33 mouse cellular contexts compared by ENCODE assay signal in genomic region chr16:22797521-22797920, GRCm38 (mm10). TPM values are rescaled to one million over a fixed set of nuclear protein-coding genes. Genes with fewer than 3 reads are reported as not detected.
DNase-seq lines count a peak whose midpoint lies in the region; ATAC-seq and TF ChIP-seq lines count a peak whose summit lies in the region.
"Had no signal": no experiment of that assay in that cellular context is flagged by ENCODE, and none has a peak within 500 bp of the region (broad histone marks: within the 10 kb centered on the region; RNA-seq: fewer than 3 reads in every experiment).

No protein-coding gene starts in this region.

- H3K27me3 ChIP-seq in midbrain, postnatal 0 days (ENCODE audit: insufficient read depth, low read length) = peaks cover 19% of the 10 kb centered on the region
- H3K27me3 ChIP-seq in midbrain, embryonic 15.5 days (replicated peaks) = peaks cover 34% of the 10 kb centered on the region

- WGBS in midbrain, postnatal 0 days = 80% methylated on average over 5 of the region's 5 CpGs
- WGBS in midbrain, embryonic 15.5 days = 86% methylated on average over 5 of the region's 5 CpGs

- no peak overlapping the region for H3K9ac ChIP-seq in midbrain, postnatal 0 days (replicated peaks; ENCODE audit: low read length, poor library complexity, severe bottlenecking)
- H3K9ac ChIP-seq in midbrain, embryonic 15.5 days = no peak overlapping the region
- H3K9ac ChIP-seq: embryonic facial prominence, embryonic 13.5 days; forebrain, embryonic 12.5 days; heart, embryonic 15.5 days; hindbrain, embryonic 13.5 days; liver, embryonic 15.5 days; lung, embryonic 15.5 days; midbrain, embryonic 13.5 days; neural tube, embryonic 12.5 days had no signal

- no peak overlapping the region for H3K4me3 ChIP-seq in midbrain, postnatal 0 days (ENCODE audit: low read depth, low read length)
- H3K4me3 ChIP-seq in midbrain, embryonic 15.5 days = no peak overlapping the region
- H3K4me3 ChIP-seq in layer of hippocampus, adult 2 months = no peak overlapping the region
- H3K4me3 ChIP-seq: embryonic facial prominence, embryonic 13.5 days; erythroblast, embryonic 14.5 days; forebrain, embryonic 12.5 days; heart, adult 2 months; heart, embryonic 15.5 days; hindbrain, embryonic 13.5 days; liver, embryonic 15.5 days; lung, embryonic 15.5 days; megakaryocyte, embryonic 14.5 days; midbrain, embryonic 13.5 days; neural tube, embryonic 12.5 days had no signal

- TF ChIP-seq CTCF in midbrain, postnatal 0 days (IDR thresholded peaks at IDR 0.05) = no peak
- TF ChIP-seq CTCF in layer of hippocampus, adult 2 months (conservative IDR thresholded peaks at IDR 0.05) = no peak

- DNase-seq in midbrain, postnatal 0 days (ENCODE audit: low spot score) = peak; percentile 10
- peak; percentile 96 for DNase-seq in cerebellum, adult 9-10 months
- DNase-seq in layer of hippocampus, adult 2 months (ENCODE audit: low spot score in 2 of 2) = peak; percentile 67 to 71
- no peak for DNase-seq in adrenal gland, adult 18-20 months (ENCODE audit: low spot score in 2 of 2)
- DNase-seq in right cerebral cortex, postnatal 25 days = no peak
- DNase-seq: adrenal gland, adult 2 months; embryo, embryonic 11 days; gastrocnemius, postnatal 36 days; heart, adult 2 months; heart, postnatal 36 days; kidney, adult 8-10 months; kidney, postnatal 10 days; left cerebral cortex, postnatal 4 days; liver; lung, postnatal 36 days had no signal

- no peaks in the 10 kb centered on the region for H3K36me3 ChIP-seq in midbrain, postnatal 0 days (ENCODE audit: insufficient read depth, low read length)
- no peaks in the 10 kb centered on the region for H3K36me3 ChIP-seq in midbrain, embryonic 15.5 days (replicated peaks)
- H3K36me3 ChIP-seq: embryonic facial prominence, embryonic 13.5 days; forebrain, embryonic 12.5 days; heart, embryonic 15.5 days; hindbrain, embryonic 13.5 days; liver, embryonic 15.5 days; lung, embryonic 15.5 days; midbrain, embryonic 13.5 days; neural tube, embryonic 12.5 days had no signal

- no peak for ATAC-seq in midbrain, postnatal 0 days (ENCODE audit: low FRiP score)
- no peak for ATAC-seq in midbrain, embryonic 15.5 days (replicated peaks)
- ATAC-seq in activated CD4-positive, CD25-positive, alpha-beta regulatory T cell, adult 4 months = no peak
- ATAC-seq: midbrain, embryonic 13.5 days had no signal

- H3K9me3 ChIP-seq in midbrain, postnatal 0 days (ENCODE audit: low read length) = no peaks in the 10 kb centered on the region
- no peaks in the 10 kb centered on the region for H3K9me3 ChIP-seq in midbrain, embryonic 15.5 days
- H3K9me3 ChIP-seq: embryonic facial prominence, embryonic 13.5 days; forebrain, embryonic 12.5 days; heart, embryonic 15.5 days; hindbrain, embryonic 13.5 days; liver, embryonic 15.5 days; lung, embryonic 15.5 days; megakaryocyte, embryonic 14.5 days; midbrain, embryonic 13.5 days; neural tube, embryonic 12.5 days had no signal

- no peak overlapping the region for H3K4me2 ChIP-seq in midbrain, postnatal 0 days (ENCODE audit: low read depth, low read length, poor library complexity, severe bottlenecking)
- no peak overlapping the region for H3K4me2 ChIP-seq in midbrain, embryonic 15.5 days
- H3K4me2 ChIP-seq: embryonic facial prominence, embryonic 13.5 days; forebrain, embryonic 12.5 days; heart, embryonic 15.5 days; hindbrain, embryonic 13.5 days; liver, embryonic 15.5 days; lung, embryonic 15.5 days; midbrain, embryonic 13.5 days; neural tube, embryonic 12.5 days had no signal

- H3K27ac ChIP-seq in midbrain, postnatal 0 days (ENCODE audit: low read depth, low read length) = no peak overlapping the region
- H3K27ac ChIP-seq in midbrain, embryonic 15.5 days = no peak overlapping the region
- peak overlapping the region; percentile 81 for H3K27ac ChIP-seq in layer of hippocampus, adult 2 months
- H3K27ac ChIP-seq: embryonic facial prominence, embryonic 13.5 days; forebrain, embryonic 12.5 days; heart, adult 2 months; heart, embryonic 15.5 days; hindbrain, embryonic 13.5 days; liver, embryonic 15.5 days; lung, embryonic 15.5 days; midbrain, embryonic 13.5 days; neural tube, embryonic 12.5 days had no signal

- no peaks in the 10 kb centered on the region for H3K4me1 ChIP-seq in midbrain, postnatal 0 days (ENCODE audit: insufficient read depth, low read length)
- peaks cover 4% of the 10 kb centered on the region; the same call in 1 of the 2 replicates for H3K4me1 ChIP-seq in midbrain, embryonic 15.5 days
- H3K4me1 ChIP-seq: embryonic facial prominence, embryonic 13.5 days; heart, embryonic 15.5 days; liver, embryonic 15.5 days; megakaryocyte, embryonic 14.5 days had no signal

RNA-seq across cellular contexts. Expression of gene Crygs, which starts 13.9 kb away (rescaled TPM):
- not detected in 2 replicates for total RNA-seq in midbrain, postnatal 0 days (2014; rRNA removed)
- 0.45 TPM in 1 of 2 replicates, not detected in the other for polyA plus RNA-seq in midbrain, postnatal 0 days (2015; fragmentation: Nextera tagmentation; extraction: Ambion mirVana)
- not detected in 2 replicates for polyA plus RNA-seq in midbrain, embryonic 15.5 days (2015; fragmentation: Nextera tagmentation; extraction: Ambion mirVana)
- total RNA-seq in layer of hippocampus, adult 2 months (2021) = not detected
- total RNA-seq in adrenal gland, adult 18-20 months (2021) = not detected
- not detected for polyA plus RNA-seq in activated CD4-positive, CD25-positive, alpha-beta regulatory T cell, adult 4 months (2017; shearing (Covaris generic))
- total RNA-seq: adrenal gland, adult 2 months; ES-E14; gastrocnemius, adult 18-20 months; gastrocnemius, postnatal 36 days; heart, adult 2 months; heart, postnatal 36 days; left cerebral cortex, postnatal 4 days had no signal
- polyA plus RNA-seq: adrenal gland, adult 2 months; embryonic facial prominence, embryonic 13.5 days; erythroblast, embryonic 14.5 days; forebrain, embryonic 12.5 days; heart, adult 2 months; heart, embryonic 15.5 days; hindbrain, embryonic 13.5 days; intestine, embryonic 14.5 days; lung, embryonic 15.5 days; midbrain, embryonic 13.5 days; neural tube, embryonic 12.5 days; spleen, adult 2 months; testis, adult 2 months; urinary bladder, adult 2 months had no signal

RNA-seq across cellular contexts. Expression of gene Tbccd1, which starts 59.9 kb away (rescaled TPM):
- total RNA-seq in midbrain, postnatal 0 days (2014; rRNA removed) = 16.2 and 19.1 TPM in 2 replicates
- 14.5 and 15.9 TPM in 2 replicates for polyA plus RNA-seq in midbrain, postnatal 0 days (2015; fragmentation: Nextera tagmentation; extraction: Ambion mirVana)
- 19.9 and 22.8 TPM in 2 replicates for polyA plus RNA-seq in midbrain, embryonic 15.5 days (2015; fragmentation: Nextera tagmentation; extraction: Ambion mirVana)
- total RNA-seq in layer of hippocampus, adult 2 months (2021) = 10 to 100 TPM; 13.6 to 15.9 TPM
- 10 to 100 TPM; 13.8 TPM for total RNA-seq in adrenal gland, adult 18-20 months (2021)
- polyA plus RNA-seq in activated CD4-positive, CD25-positive, alpha-beta regulatory T cell, adult 4 months (2017; shearing (Covaris generic)) = 10 to 100 TPM; 16.5 to 18.6 TPM

Comparison
In these comparisons a context has a peak if more than half of its experiments do, and no peak if none do; other contexts are left out.
1. DNase-seq: peak in midbrain, postnatal 0 days (single experiment), cerebellum, adult 9-10 months (single experiment) and layer of hippocampus, adult 2 months (2 of 2); none in adrenal gland, adult 18-20 months (0 of 2) and right cerebral cortex, postnatal 25 days (single experiment).